Mouse (Mus musculus): ENCODE data around the gene Pus7. TPM values are rescaled to one million over a fixed set of nuclear protein-coding genes. Genes with fewer than 3 reads are reported as not detected.
A peak's percentile ranks its signal among the peaks of the same experiment; 100 is the strongest.
"Not testable (repeated sequence)": the region's sequence is repeated elsewhere in the genome, so short reads cannot be mapped to it uniquely, and the experiment has no call there.

Gene Pus7
- total and polyA plus RNA-seq, 3 experiments: 35.3 to 62.9 (median 61.9) TPM

- peak overlapping the region; percentile 73 to 96 (median 87) for H3K4me3 ChIP-seq (replicated peaks in 1 of 3; ENCODE audit: low read depth in 2 of 3, low read length in 2 of 3, poor library complexity in 1 of 3)
- H3K36me3 ChIP-seq (replicated peaks in 1 of 2; ENCODE audit: control insufficient read depth in 1 of 2, insufficient read depth in 1 of 2, low read length in 1 of 2): peaks cover 28 to 33% of the 10 kb centered on the region in 2 experiments
- TF ChIP-seq MYC (IDR thresholded peaks at IDR 0.05; ENCODE audit: low read depth, low read length) (peak; percentile 71; the same call in 1 of the 2 replicates), CTCF (conservative IDR thresholded peaks at IDR 0.05 in 1 of 2, IDR thresholded peaks at IDR 0.05 in 1 of 2; ENCODE audit: low read depth in 2 of 2, low read length in 2 of 2) (peak in 1 of 2 experiments; percentile 59; a peak in 2 of 4 replicates)
- H3K27ac ChIP-seq (ENCODE audit: insufficient read depth, low read depth): peak overlapping the region; percentile 48; the same call in 1 of the 2 replicates
- DNase-seq (ENCODE audit: extremely low read depth); H3K27me3 ChIP-seq (replicated peaks); dilution Hi-C loops (cut with MboI; ENCODE audit: extremely low pct_ligation_motif_present, extremely low pct_unique_long_range_greater_than_20kb, low sequenced_read_pairs): not testable (repeated sequence)
- peaks cover 5 to 11% of the 10 kb centered on the region in 2 experiments for H3K4me1 ChIP-seq (ENCODE audit: control insufficient read depth in 1 of 2, insufficient read depth in 2 of 2)
- H3K9ac ChIP-seq (ENCODE audit: insufficient read depth, low read depth): peak overlapping the region; percentile 91
- in situ Hi-C loops (cut with MboI; ENCODE audit: low pct_ligation_motif_present, low pct_unique_long_range_greater_than_20kb, low sequenced_read_pairs): loop anchor here (5.0 to 10.0 kb wide), 2 partner anchors 36 to 197 kb away; no protein-coding TSS in a partner anchor
- peak overlapping the region; percentile 63 for H3K4me2 ChIP-seq (ENCODE audit: insufficient read depth, low read depth, poor library complexity, severe bottlenecking)
- peaks cover 20% of the 10 kb centered on the region for H3K9me3 ChIP-seq (replicated peaks; ENCODE audit: low read length)
- H3K79me2 ChIP-seq (replicated peaks; ENCODE audit: control insufficient read depth, extremely low read depth, insufficient read depth, poor library complexity, severe bottlenecking): peaks cover 14% of the 10 kb centered on the region
These were observed 71.8 kb downstream of the Pus7 start for GRCm38 (mm10) chr5:23711671-23712129.

DNA sequence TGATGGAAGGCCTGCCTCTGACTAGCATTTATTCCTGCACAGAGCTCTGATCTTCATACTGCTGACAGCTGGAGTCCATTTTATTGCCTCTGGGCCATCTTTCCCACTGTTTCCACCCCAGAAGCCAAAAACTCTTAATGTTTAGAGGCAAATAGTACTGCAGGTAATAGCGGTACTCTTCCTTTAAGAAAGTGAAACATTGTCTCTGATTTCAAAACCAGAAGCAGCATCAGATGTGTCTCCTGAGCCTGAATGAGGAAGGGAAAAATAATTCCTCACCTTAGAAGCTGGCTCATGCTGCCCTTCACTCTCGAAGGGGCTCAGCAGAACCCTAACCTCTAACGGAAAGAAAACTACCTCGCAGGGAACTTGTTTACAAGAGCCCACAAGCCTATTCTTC is 72.3 kb downstream of the Pus7 start:
- H3K79me2 ChIP-seq (replicated peaks; ENCODE audit: control insufficient read depth, extremely low read depth, insufficient read depth, poor library complexity, severe bottlenecking): peaks cover 16% of the 10 kb centered on the region
- no peak for DNase-seq (ENCODE audit: extremely low read depth)
- peak overlapping the region; percentile 8; the same call in 1 of the 2 replicates for H3K9ac ChIP-seq (ENCODE audit: insufficient read depth, low read depth)
- H3K36me3 ChIP-seq (replicated peaks in 1 of 2; ENCODE audit: control insufficient read depth in 1 of 2, insufficient read depth in 1 of 2, low read length in 1 of 2): peaks cover 28 to 37% of the 10 kb centered on the region in 2 experiments
- H3K27me3 ChIP-seq (replicated peaks): no peaks in the 10 kb centered on the region
- dilution Hi-C loops (cut with MboI; ENCODE audit: extremely low pct_ligation_motif_present, extremely low pct_unique_long_range_greater_than_20kb, low sequenced_read_pairs): no loop called here
- H3K9me3 ChIP-seq (replicated peaks; ENCODE audit: low read length): peaks cover 20% of the 10 kb centered on the region
- H3K4me3 ChIP-seq (replicated peaks in 1 of 3; ENCODE audit: low read depth in 2 of 3, low read length in 2 of 3, poor library complexity in 1 of 3): peak overlapping the region in 2 of 3 experiments; percentile 6 to 35
- H3K27ac ChIP-seq (ENCODE audit: insufficient read depth, low read depth): no peak overlapping the region
- TF ChIP-seq USF2 (conservative IDR thresholded peaks at IDR 0.05; ENCODE audit: low read depth, low read length) (no peak), HCFC1 (IDR thresholded peaks at IDR 0.05; ENCODE audit: low read depth, low read length) (no peak), MEF2A (IDR thresholded peaks at IDR 0.05; ENCODE audit: borderline replicate concordance, low read depth, low read length) (no peak), TBP (conservative IDR thresholded peaks at IDR 0.05; ENCODE audit: low read depth, low read length) (no peak), MAZ (IDR thresholded peaks at IDR 0.05; ENCODE audit: low read depth, low read length) (no peak), GABPA (IDR thresholded peaks at IDR 0.05; ENCODE audit: insufficient replicate concordance, low read depth, low read length) (no peak), POLR2AphosphoS2 (IDR thresholded peaks at IDR 0.05; ENCODE audit: low read depth, low read length) (no peak), RAD21 (IDR thresholded peaks at IDR 0.05; ENCODE audit: low read depth, low read length) (no peak), ELF1 (IDR thresholded peaks at IDR 0.05; ENCODE audit: low read depth, low read length) (no peak), POLR2A (IDR thresholded peaks at IDR 0.05; ENCODE audit: low read depth, low read length) (no peak), JUND (conservative IDR thresholded peaks at IDR 0.05; ENCODE audit: low read depth, low read length) (no peak), MAX (IDR thresholded peaks at IDR 0.05; ENCODE audit: low read length) (no peak), ZNF384 (IDR thresholded peaks at IDR 0.05; ENCODE audit: low read depth, low read length) (no peak), ZMIZ1 (IDR thresholded peaks at IDR 0.05; ENCODE audit: low read depth, low read length) (no peak), MYC (IDR thresholded peaks at IDR 0.05; ENCODE audit: low read depth, low read length) (no peak), UBTF (IDR thresholded peaks at IDR 0.05; ENCODE audit: low read depth, low read length) (no peak), TCF12 (IDR thresholded peaks at IDR 0.05; ENCODE audit: low read depth, low read length) (no peak), BHLHE40 (IDR thresholded peaks at IDR 0.05; ENCODE audit: low read depth, low read length) (no peak), E2F4 (IDR thresholded peaks at IDR 0.05; ENCODE audit: insufficient replicate concordance, low read depth, low read length) (no peak)
- H3K4me2 ChIP-seq (ENCODE audit: insufficient read depth, low read depth, poor library complexity, severe bottlenecking): 0 out of 2 replicates have a peak overlapping the region, but pooled peaks have one; percentile 47
- in situ Hi-C loops (cut with MboI; ENCODE audit: low pct_ligation_motif_present, low pct_unique_long_range_greater_than_20kb, low sequenced_read_pairs): loop anchor here (5.0 to 10.0 kb wide), 2 partner anchors 36 to 196 kb away; no protein-coding TSS in a partner anchor
- peaks cover 5 to 11% of the 10 kb centered on the region in 2 experiments for H3K4me1 ChIP-seq (ENCODE audit: control insufficient read depth in 1 of 2, insufficient read depth in 2 of 2)
